Comparison of ENCODE assay signal across 9 mouse cellular contexts in genomic region chr11:80872509-80873474, GRCm38 (mm10). TPM values are rescaled to one million over a fixed set of nuclear protein-coding genes. Genes with fewer than 3 reads are reported as not detected.
A peak's percentile ranks its signal among the peaks of the same experiment; 100 is the strongest.
DNase-seq lines count a peak whose midpoint lies in the region; ATAC-seq and TF ChIP-seq lines count a peak whose summit lies in the region.
"Had no signal": no experiment of that assay in that cellular context is flagged by ENCODE, and none has a peak within 500 bp of the region (broad histone marks: within the 10 kb centered on the region; RNA-seq: fewer than 3 reads in every experiment).

No protein-coding gene starts in this region.

- no peak for TF ChIP-seq POLR2A in cortical plate, adult 2 months (IDR thresholded peaks at IDR 0.05; ENCODE audit: extremely low read depth, insufficient read depth, low read length)

- TF ChIP-seq CTCF in cortical plate, adult 2 months (IDR thresholded peaks at IDR 0.05; ENCODE audit: extremely low read depth, insufficient read depth, low read length) = peak; percentile 61

- no peaks in the 10 kb centered on the region for H3K9me3 ChIP-seq in liver, embryonic 11.5 days (ENCODE audit: control insufficient read depth, low read length)
- H3K9me3 ChIP-seq: neural tube, embryonic 13.5 days had no signal

- WGBS in liver, embryonic 11.5 days = 41% methylated on average over 17 of the region's 17 CpGs

- peak overlapping the region; percentile 19; the same call in 1 of the 2 replicates for H3K4me2 ChIP-seq in liver, embryonic 11.5 days
- H3K4me2 ChIP-seq: neural tube, embryonic 13.5 days had no signal

- H3K4me3 ChIP-seq in cortical plate, adult 2 months (ENCODE audit: insufficient read depth, low read length) = no peak overlapping the region
- H3K4me3 ChIP-seq in liver, embryonic 11.5 days (ENCODE audit: low read depth, low read length) = no peak overlapping the region
- H3K4me3 ChIP-seq: neural tube, embryonic 13.5 days had no signal

- no peak overlapping the region for H3K9ac ChIP-seq in liver, embryonic 11.5 days (ENCODE audit: low read depth, low read length)
- H3K9ac ChIP-seq: neural tube, embryonic 13.5 days had no signal

- no peaks in the 10 kb centered on the region for H3K27me3 ChIP-seq in liver, embryonic 11.5 days (replicated peaks; ENCODE audit: control insufficient read depth, insufficient read depth, low read length)
- H3K27me3 ChIP-seq: neural tube, embryonic 13.5 days had no signal

- no peaks in the 10 kb centered on the region for H3K36me3 ChIP-seq in liver, embryonic 11.5 days (ENCODE audit: control insufficient read depth, insufficient read depth, low read length)
- H3K36me3 ChIP-seq: neural tube, embryonic 13.5 days had no signal

- peak; percentile 75 for DNase-seq in layer of hippocampus, adult 11-12 months (ENCODE audit: low spot score)
- DNase-seq in layer of hippocampus, adult 9-10 months (ENCODE audit: low spot score) = no peak
- peak; percentile 76 to 77 for DNase-seq in adrenal gland, adult 18-20 months (ENCODE audit: low spot score in 2 of 2)
- peak; percentile 57 to 72 for DNase-seq in heart, postnatal 14 days
- DNase-seq in liver, embryonic 11.5 days (ENCODE audit: low spot score) = peak; percentile 69
- peak; percentile 50 for DNase-seq in ovary, postnatal 14 days (ENCODE audit: low spot score)
- DNase-seq in thymus, postnatal 36 days = peak; percentile 38 to 49

- H3K27ac ChIP-seq in cortical plate, adult 2 months (ENCODE audit: insufficient read depth, low read length) = no peak overlapping the region
- H3K27ac ChIP-seq in liver, embryonic 11.5 days (ENCODE audit: low read depth, low read length) = peak overlapping the region; percentile 50; the same call in 1 of the 2 replicates
- H3K27ac ChIP-seq: neural tube, embryonic 13.5 days had no signal

- peak; percentile 94 for ATAC-seq in liver, embryonic 11.5 days (replicated peaks; ENCODE audit: low FRiP score)

- peaks cover 6% of the 10 kb centered on the region for H3K4me1 ChIP-seq in cortical plate, adult 2 months (ENCODE audit: control insufficient read depth, insufficient read depth, low read length)
- H3K4me1 ChIP-seq in liver, embryonic 11.5 days (replicated peaks; ENCODE audit: control insufficient read depth, insufficient read depth, low read length) = peaks cover 6% of the 10 kb centered on the region; the same call in 1 of the 2 replicates

- intact Hi-C loops in heart, postnatal 14 days (cut with DNase I) = no loop called here

RNA-seq across cellular contexts. Expression of gene Spaca3, which starts 14.6 kb away (rescaled TPM):
- not detected for total RNA-seq in adrenal gland, adult 18-20 months (2021)
- polyA plus RNA-seq in cortical plate, adult 2 months (2012; rRNA removed) = not detected in 2 replicates
- not detected for total RNA-seq in heart, postnatal 14 days (2021)
- not detected in 2 replicates for polyA plus RNA-seq in liver, embryonic 11.5 days (2014; fragmentation: Nextera tagmentation; extraction: Ambion mirVana)
- polyA plus RNA-seq: neural tube, embryonic 13.5 days had no signal
